Mouse (Mus musculus) 3T3-L1 (cell line): ENCODE results near the gene 5330417C22Rik.

Experiments
- DNase-seq: peaks from one replicate; pipeline ENCODE4 v3.0.0-alpha.2; 2015; ENCODE audit warnings: low read depth, low spot score

5330417C22Rik gene

GRCm38 (mm10) chr3:108466425-108466824 is 69.9 kb downstream of the 5330417C22Rik start:
- DNase-seq, result peak; percentile 39

- DNase-seq, result no peak
These were observed 77.5 kb downstream of the 5330417C22Rik start for GRCm38 (mm10) chr3:108458866-108459265.

GRCm38 (mm10) chr3:108458380-108458779 is 78.0 kb downstream of the 5330417C22Rik start:
- DNase-seq, result no peak

GRCm38 (mm10) chr3:108454172-108454571 is 82.2 kb downstream of the 5330417C22Rik start:
- no peak for DNase-seq

GRCm38 (mm10) chr3:108451969-108452368 is 84.4 kb downstream of the 5330417C22Rik start:
- no peak for DNase-seq

GRCm38 (mm10) chr3:108445366-108445705 is 91.0 kb downstream of the 5330417C22Rik start:
- DNase-seq, result no peak

- peak; percentile 95 for DNase-seq
These were observed 91.5 kb downstream of the 5330417C22Rik start, which contains the start of gene Sars for GRCm38 (mm10) chr3:108444698-108445365. Sars (minus strand) TSS chr3:108445209.

- DNase-seq, result peak; percentile 97
These were observed 92.3 kb downstream of the 5330417C22Rik start for GRCm38 (mm10) chr3:108444029-108444428.

GRCm38 (mm10) chr3:108436380-108436714 is 100.0 kb downstream of the 5330417C22Rik start:
- DNase-seq, result no peak

- no peak for DNase-seq
These were observed 100.5 kb downstream of the 5330417C22Rik start for GRCm38 (mm10) chr3:108435701-108436379.

- DNase-seq, result no peak
These were observed 102.3 kb downstream of the 5330417C22Rik start for GRCm38 (mm10) chr3:108433881-108434495.

GRCm38 (mm10) chr3:108433188-108433880 is 103.0 kb downstream of the 5330417C22Rik start:
- no peak for DNase-seq

- DNase-seq, result no peak
These were observed 103.7 kb downstream of the 5330417C22Rik start for GRCm38 (mm10) chr3:108432542-108433187.

GRCm38 (mm10) chr3:108425624-108426018 is 110.7 kb downstream of the 5330417C22Rik start:
- no peak for DNase-seq

GRCm38 (mm10) chr3:108424944-108425623 is 111.3 kb downstream of the 5330417C22Rik start:
- DNase-seq, result peak; percentile 69

GRCm38 (mm10) chr3:108423844-108424801 is 112.2 kb downstream of the 5330417C22Rik start:
- DNase-seq, result peak; percentile 80

- no peak for DNase-seq
These were observed 113.3 kb downstream of the 5330417C22Rik start for GRCm38 (mm10) chr3:108423006-108423405.

GRCm38 (mm10) chr3:108415831-108416223 is 120.5 kb downstream of the 5330417C22Rik start:
- DNase-seq, result no peak

- DNase-seq, result no peak
These were observed 121.2 kb downstream of the 5330417C22Rik start, which contains the start of gene Celsr2 for GRCm38 (mm10) chr3:108414857-108415830. Celsr2 (minus strand) TSS chr3:108415552.
